Mouse (Mus musculus) lung, postnatal 0 days (tissue): Measurements from ENCODE around the gene E2f4. TPM values are rescaled to one million over a fixed set of nuclear protein-coding genes. Genes with fewer than 3 reads are reported as not detected.
A peak's percentile ranks its signal among the peaks of the same experiment; 100 is the strongest.

ENCODE experiments used
- ATAC-seq: fragments of 200-750 bp; cut with Nextera tagmentation; 2 replicates; pipeline ENCODE4 v1.8.0; 2017; ENCODE audit warnings: moderate library complexity
- DNase-seq: peaks from one replicate; pipeline ENCODE4 v3.0.0-alpha.2; 2016; ENCODE audit warnings: low spot score
- H3K27ac ChIP-seq: fragments of 300-500 bp; sonication (generic); 2 replicates; pipeline ENCODE4 v1.5.1; 2014; ENCODE audit warnings: antibody characterized with exemption, mild to moderate bottlenecking, low read length, mixed read lengths
- H3K27me3 ChIP-seq: fragments of 300-500 bp; sonication (generic); replicated peaks from 2 replicates; pipeline ENCODE4 v1.6.1; 2014; ENCODE audit warnings: low read length, mixed read lengths; ENCODE audit not compliant: insufficient read depth
- H3K36me3 ChIP-seq: fragments of 300-500 bp; sonication (generic); 2 replicates; pipeline ENCODE4 v1.6.1; 2014; ENCODE audit warnings: low read length, mixed read lengths; ENCODE audit not compliant: insufficient read depth
- H3K4me1 ChIP-seq: fragments of 300-500 bp; sonication (generic); 2 replicates; pipeline ENCODE4 v1.6.1; 2014; ENCODE audit warnings: antibody characterized with exemption, low read depth, low read length, mixed read lengths; ENCODE audit not compliant: insufficient read depth
- H3K4me2 ChIP-seq: fragments of 300-500 bp; sonication (generic); replicated peaks from 2 replicates; pipeline ENCODE4 v1.6.1; 2014; ENCODE audit warnings: low read depth, mild to moderate bottlenecking, low read length, moderate library complexity, mixed read lengths
- H3K4me3 ChIP-seq: fragments of 300-500 bp; sonication (generic); 2 replicates; pipeline ENCODE4 v1.5.1; 2014; ENCODE audit warnings: low read depth, low read length
- H3K9ac ChIP-seq: fragments of 300-500 bp; sonication (generic); replicated peaks from 2 replicates; pipeline ENCODE4 v1.6.1; 2014; ENCODE audit warnings: low read depth, mild to moderate bottlenecking
- H3K9me3 ChIP-seq: fragments of 300-500 bp; sonication (generic); 2 replicates; pipeline ENCODE4 v1.6.1; 2016; ENCODE audit warnings: low read length, mixed read lengths
- CTCF ChIP-seq: IDR thresholded peaks from 2 replicates; pipeline ENCODE4 v1.5.1; 2016; ENCODE audit warnings: antibody characterized with exemption, mild to moderate bottlenecking
- EP300 ChIP-seq: IDR thresholded peaks from 2 replicates; pipeline ENCODE4 v1.6.1; 2016; ENCODE audit warnings: antibody characterized with exemption, mild to moderate bottlenecking, control low read depth
- WGBS: fragments of 180-500 bp; shearing (Covaris S2); extraction: QIAGEN DNeasy Blood & Tissue Kit; methylation state at CpG from one replicate; pipeline ENCODE4 v1.1.7; 2014; 5-methylcytosine and 5-hydroxymethylcytosine counted together
- polyA plus RNA-seq: library from polyadenylated mRNA; unstranded; fragments of >200 nt; fragmentation: Nextera tagmentation; extraction: Ambion mirVana; gene quantifications from 2 replicates; pipeline ENCODE4 v1.2.1, GENCODE M21; 2015

Gene E2f4
- polyA plus RNA-seq, 1 experiment from 2014 or later: 32.7 TPM

GRCm38 (mm10) chr8:105346611-105347427, 49.4 kb downstream of the E2f4 start:
- Histone ChIP-seq H3K4me3 (peak overlapping the region; percentile 57), H3K4me2 (peak overlapping the region; percentile 100), H3K36me3 (no peaks in the 10 kb centered on the region), H3K9me3 (no peaks in the 10 kb centered on the region), H3K27ac (peak overlapping the region; percentile 87), H3K4me1 (peaks cover 25% of the 10 kb centered on the region), H3K9ac (peak overlapping the region; percentile 64), H3K27me3 (no peaks in the 10 kb centered on the region)
- ATAC-seq (peak; percentile 57), DNase-seq (peak; percentile 92)
- TF ChIP-seq CTCF (no peak), EP300 (peak; percentile 82)
- under 1% methylated on average over 30 of the region's 34 CpGs for WGBS

DNA sequence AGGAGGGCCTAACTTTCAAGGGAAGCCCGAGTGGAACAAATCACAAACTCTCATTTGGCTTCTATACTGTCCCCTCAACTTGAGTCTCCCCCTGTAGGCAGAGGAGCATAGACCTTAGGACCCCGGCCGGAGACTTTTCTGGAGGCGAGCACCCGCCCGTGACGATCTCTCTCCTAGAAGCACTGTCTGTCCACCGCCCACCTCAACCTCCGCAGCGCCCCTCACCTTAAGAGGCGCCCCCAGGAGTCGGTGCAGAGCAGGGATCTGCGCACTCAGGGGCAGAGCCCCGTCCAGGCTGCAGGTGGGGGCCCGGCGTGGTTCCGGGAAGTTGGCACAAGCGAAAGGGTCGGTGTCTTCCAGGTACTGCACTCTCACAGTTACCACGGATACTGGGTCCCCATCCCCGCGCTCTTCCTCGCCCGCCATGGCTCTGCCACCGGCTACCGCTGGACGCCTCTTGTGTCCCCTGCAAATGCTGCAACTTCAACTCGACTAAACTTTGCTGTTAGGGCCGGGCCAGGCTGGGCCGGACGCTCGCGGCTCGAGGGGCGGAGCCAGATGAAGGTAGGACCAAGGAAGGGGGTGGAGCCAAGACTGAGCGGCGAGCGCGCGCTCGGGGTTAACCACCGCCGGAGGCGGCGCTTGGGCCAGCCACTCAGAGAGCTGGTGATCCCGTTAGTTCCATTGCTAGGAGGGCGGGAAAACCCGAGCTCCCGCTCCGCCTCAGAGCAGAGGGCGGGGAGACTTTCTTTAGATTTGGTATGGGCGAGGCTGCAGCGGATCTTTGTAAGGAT, 50.2 kb downstream of the E2f4 start, which contains the start of gene Fhod1:
Gene Fhod1 (minus strand): TSS at position 526 of the 794 bp plus-strand sequence.
- H3K4me1 ChIP-seq: peaks cover 23% of the 10 kb centered on the region

DNA sequence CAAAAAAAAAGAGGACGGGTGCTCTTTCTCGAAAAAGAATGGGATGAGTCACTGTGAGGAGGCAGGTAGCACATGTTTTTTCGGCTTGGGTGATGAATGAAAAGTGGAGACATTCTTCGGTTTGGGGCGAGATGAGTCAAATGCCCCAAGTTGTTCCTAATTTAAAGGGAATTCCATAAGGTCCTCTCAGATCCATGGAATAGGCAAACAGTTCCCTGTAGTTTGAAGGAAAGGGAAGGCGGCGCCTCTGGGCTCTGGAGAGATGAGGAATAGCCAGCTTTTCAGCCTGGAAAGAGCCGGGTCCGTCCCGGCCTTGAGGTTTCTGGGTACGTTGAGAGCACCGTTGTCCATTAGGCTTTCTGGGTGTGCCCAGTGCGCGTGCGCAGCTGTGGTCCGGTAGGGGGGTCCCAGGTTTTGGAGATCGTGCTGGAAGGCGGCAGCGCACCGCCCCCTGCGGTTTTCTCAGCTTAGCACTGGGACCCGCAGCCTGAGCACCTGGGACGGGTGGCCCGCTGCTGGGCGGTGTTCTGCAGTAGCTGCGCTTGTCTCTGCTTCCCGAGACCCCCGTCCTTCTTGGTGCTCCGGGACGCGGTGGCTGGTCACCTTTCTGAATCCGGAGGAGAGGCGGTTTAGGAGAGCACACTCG, 51.1 kb downstream of the E2f4 start, which contains the start of gene Slc9a5:
Gene Slc9a5 (plus strand): TSS at position 394 of the 646 bp plus-strand sequence.
- Histone ChIP-seq H3K27ac (peak within 1 kb of the TSS; percentile 87), H3K36me3 (no peaks in the 10 kb centered on the region), H3K4me1 (peaks cover 14% of the 10 kb centered on the region), H3K9me3 (no peaks in the 10 kb centered on the region), H3K27me3 (no peaks in the 10 kb centered on the region), H3K9ac (peak within 1 kb of the TSS; percentile 64), H3K4me3 (peak within 1 kb of the TSS; percentile 57), H3K4me2 (peak within 1 kb of the TSS; percentile 100)
- TF ChIP-seq CTCF (peak; percentile 35), EP300 (no peak)
- ATAC-seq (no peak), DNase-seq (peak; percentile 57)
- WGBS: 1% methylated on average over 34 of the region's 34 CpGs

More for the DNA sequence above, 50.2 kb downstream of the E2f4 start, which contains the start of gene Fhod1:
- TF ChIP-seq CTCF (peak; percentile 55), EP300 (0 out of 2 replicates have a peak, but pooled peaks have one; percentile 7)
- peak within 1 kb of the TSS; percentile 100 for H3K4me2 ChIP-seq
- H3K27me3 ChIP-seq: no peaks in the 10 kb centered on the region
- H3K36me3 ChIP-seq: no peaks in the 10 kb centered on the region
- peak; percentile 100 for DNase-seq
- H3K9me3 ChIP-seq: no peaks in the 10 kb centered on the region
- peak within 1 kb of the TSS; percentile 87 for H3K27ac ChIP-seq
- peak within 1 kb of the TSS; percentile 64 for H3K9ac ChIP-seq
- WGBS: under 1% methylated on average over 52 of the region's 53 CpGs
- peak within 1 kb of the TSS; percentile 57 for H3K4me3 ChIP-seq
- ATAC-seq: peak; percentile 87

GRCm38 (mm10) chr8:105349096-105349771, 51.8 kb downstream of the E2f4 start:
- Histone ChIP-seq H3K4me1 (peaks cover 13% of the 10 kb centered on the region), H3K27ac (peak overlapping the region; percentile 51), H3K36me3 (no peaks in the 10 kb centered on the region), H3K4me3 (peak overlapping the region; percentile 57), H3K27me3 (no peaks in the 10 kb centered on the region), H3K9ac (peak overlapping the region; percentile 53), H3K9me3 (no peaks in the 10 kb centered on the region), H3K4me2 (peak overlapping the region; percentile 100)
- DNase-seq (peak; percentile 39), ATAC-seq (no peak)
- 2% methylated on average over 13 of the region's 48 CpGs for WGBS
- TF ChIP-seq CTCF (no peak), EP300 (no peak)

DNA sequence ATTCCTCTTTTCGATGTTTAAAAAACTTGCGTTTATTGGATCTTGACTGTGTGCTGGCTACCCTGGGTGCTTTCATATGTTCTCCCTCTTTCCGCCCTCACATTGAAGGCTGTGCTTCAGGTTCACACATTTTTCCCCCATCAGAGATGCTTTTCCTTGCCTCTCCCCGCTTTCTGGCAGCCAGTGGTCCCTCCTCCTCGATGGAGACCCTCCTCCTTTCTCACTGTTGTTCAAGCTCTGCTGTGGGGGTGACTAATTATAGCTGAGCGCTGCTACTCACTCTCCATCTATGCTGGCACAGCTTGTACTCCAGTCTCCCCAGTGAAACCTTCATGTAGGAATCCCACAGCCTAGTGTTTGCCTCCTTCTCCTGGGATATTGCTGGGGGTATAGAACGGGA, 52.7 kb downstream of the E2f4 start:
- TF ChIP-seq EP300: no peak
- no peak for TF ChIP-seq CTCF
- Histone ChIP-seq H3K9ac (no peak overlapping the region), H3K4me1 (peaks cover 6% of the 10 kb centered on the region), H3K36me3 (no peaks in the 10 kb centered on the region), H3K9me3 (no peaks in the 10 kb centered on the region), H3K4me2 (peak overlapping the region; percentile 100), H3K27ac (no peak overlapping the region), H3K27me3 (no peaks in the 10 kb centered on the region), H3K4me3 (peak overlapping the region; percentile 57; the same call in 1 of the 2 replicates)
- WGBS: 46% methylated on average over 7 of the region's 7 CpGs
- ATAC-seq (no peak), DNase-seq (no peak)
